In genomic region chr9:114380881-114381733, GRCm38 (mm10) we compare ENCODE assay signal across 9 mouse cellular contexts. TPM values are rescaled to one million over a fixed set of nuclear protein-coding genes. Genes with fewer than 3 reads are reported as not detected.
DNase-seq lines count a peak whose midpoint lies in the region; ATAC-seq and TF ChIP-seq lines count a peak whose summit lies in the region.
"Had no signal": no experiment of that assay in that cellular context is flagged by ENCODE, and none has a peak within 500 bp of the region (broad histone marks: within the 10 kb centered on the region; RNA-seq: fewer than 3 reads in every experiment).

No protein-coding gene starts in this region.

- no peak overlapping the region for H3K9ac ChIP-seq in intestine, postnatal 0 days (ENCODE audit: low read depth, low read length)
- H3K9ac ChIP-seq in intestine, embryonic 16.5 days (ENCODE audit: low read depth, low read length) = no peak overlapping the region
- H3K9ac ChIP-seq in ES-E14 (ENCODE audit: insufficient read depth, low read depth, low read length, poor library complexity, severe bottlenecking) = no peak overlapping the region
- H3K9ac ChIP-seq in hindbrain, embryonic 13.5 days = no peak overlapping the region
- H3K9ac ChIP-seq in lung, embryonic 16.5 days (ENCODE audit: low read length) = no peak overlapping the region

- TF ChIP-seq POLR2A in small intestine, adult 2 months (IDR thresholded peaks at IDR 0.05; ENCODE audit: low read depth, low read length) = no peak

- no peak overlapping the region for H3K4me2 ChIP-seq in intestine, postnatal 0 days (replicated peaks; ENCODE audit: low read depth)
- no peak overlapping the region for H3K4me2 ChIP-seq in intestine, embryonic 16.5 days (ENCODE audit: low read depth, low read length)
- no peak overlapping the region for H3K4me2 ChIP-seq in hindbrain, embryonic 13.5 days
- H3K4me2 ChIP-seq in lung, embryonic 16.5 days (ENCODE audit: low read depth, low read length) = no peak overlapping the region

- H3K4me3 ChIP-seq in intestine, postnatal 0 days (ENCODE audit: low read depth, low read length) = no peak overlapping the region
- no peak overlapping the region for H3K4me3 ChIP-seq in intestine, embryonic 16.5 days (ENCODE audit: low read length)
- no peak overlapping the region for H3K4me3 ChIP-seq in ES-E14 (ENCODE audit: insufficient read depth in 1 of 2, low read depth in 1 of 2, low read length in 2 of 2, poor library complexity in 1 of 2, severe bottlenecking in 1 of 2)
- no peak overlapping the region for H3K4me3 ChIP-seq in hindbrain, embryonic 13.5 days
- no peak overlapping the region for H3K4me3 ChIP-seq in lung, embryonic 16.5 days (ENCODE audit: low read length)
- H3K4me3 ChIP-seq in small intestine, adult 2 months (ENCODE audit: low read depth, low read length) = no peak overlapping the region

- in situ Hi-C loops in ES-E14 (cut with MboI; ENCODE audit: low sequenced_read_pairs in 2 of 2, unreplicated experiment in 2 of 2) = no loop called here

- peaks cover 26% of the 10 kb centered on the region for H3K36me3 ChIP-seq in intestine, postnatal 0 days (ENCODE audit: control insufficient read depth, insufficient read depth)
- peaks cover 17% of the 10 kb centered on the region for H3K36me3 ChIP-seq in intestine, embryonic 16.5 days (ENCODE audit: control insufficient read depth, insufficient read depth, low read length)
- peaks cover 38% of the 10 kb centered on the region for H3K36me3 ChIP-seq in ES-E14 (ENCODE audit: control insufficient read depth, insufficient read depth, low read length, poor library complexity, severe bottlenecking)
- no peaks in the 10 kb centered on the region; the same call in 1 of the 2 replicates for H3K36me3 ChIP-seq in hindbrain, embryonic 13.5 days
- H3K36me3 ChIP-seq in lung, embryonic 16.5 days (ENCODE audit: control insufficient read depth, insufficient read depth, low read length) = peaks cover 20% of the 10 kb centered on the region
- peaks cover 7% of the 10 kb centered on the region; the same call in 1 of the 2 replicates for H3K36me3 ChIP-seq in small intestine, adult 2 months (ENCODE audit: control insufficient read depth, insufficient read depth, low read length)

- 69% methylated on average over 17 of the region's 17 CpGs for WGBS in intestine, postnatal 0 days
- 67% methylated on average over 17 of the region's 17 CpGs for WGBS in intestine, embryonic 16.5 days
- 69% methylated on average over 17 of the region's 17 CpGs for WGBS in hindbrain, embryonic 13.5 days
- 66% methylated on average over 17 of the region's 17 CpGs for WGBS in lung, embryonic 16.5 days
- 72% methylated on average over 17 of the region's 17 CpGs for WGBS in small intestine, adult 2 months

- H3K27me3 ChIP-seq in intestine, postnatal 0 days (replicated peaks; ENCODE audit: control insufficient read depth, insufficient read depth, low read length) = no peaks in the 10 kb centered on the region
- no peaks in the 10 kb centered on the region for H3K27me3 ChIP-seq in intestine, embryonic 16.5 days (replicated peaks; ENCODE audit: control insufficient read depth, insufficient read depth, low read length)
- H3K27me3 ChIP-seq in hindbrain, embryonic 13.5 days = no peaks in the 10 kb centered on the region
- no peaks in the 10 kb centered on the region for H3K27me3 ChIP-seq in lung, embryonic 16.5 days (ENCODE audit: control insufficient read depth, insufficient read depth, low read depth, low read length)
- no peaks in the 10 kb centered on the region for H3K27me3 ChIP-seq in small intestine, adult 2 months (ENCODE audit: control insufficient read depth, insufficient read depth, low read length)

- no peaks in the 10 kb centered on the region for H3K9me3 ChIP-seq in intestine, postnatal 0 days (ENCODE audit: control insufficient read depth)
- no peaks in the 10 kb centered on the region for H3K9me3 ChIP-seq in intestine, embryonic 16.5 days (ENCODE audit: control insufficient read depth, low read length)
- H3K9me3 ChIP-seq in ES-E14 (ENCODE audit: control insufficient read depth, insufficient read depth, low read depth, low read length) = no peaks in the 10 kb centered on the region
- no peaks in the 10 kb centered on the region for H3K9me3 ChIP-seq in hindbrain, embryonic 13.5 days
- no peaks in the 10 kb centered on the region for H3K9me3 ChIP-seq in lung, embryonic 16.5 days (ENCODE audit: control insufficient read depth, low read length)

- no peak for ATAC-seq in intestine, postnatal 0 days
- no peak for ATAC-seq in intestine, embryonic 16.5 days
- ATAC-seq in hindbrain, embryonic 13.5 days (ENCODE audit: low FRiP score) = peak; percentile 61; the same call in 1 of the 2 replicates
- peak; percentile 70 for ATAC-seq in lung, embryonic 16.5 days (ENCODE audit: low read depth)

- no peak for DNase-seq in ES-E14 (ENCODE audit: low read depth, low spot score)
- peak; percentile 86 for DNase-seq in embryo, embryonic 10.5 days (ENCODE audit: low spot score)
- DNase-seq in frontal cortex, postnatal 14 days (ENCODE audit: low spot score in 2 of 2) = no peak

- H3K4me1 ChIP-seq in intestine, postnatal 0 days (replicated peaks; ENCODE audit: control insufficient read depth, insufficient read depth, low read length) = 0 out of 2 replicates have a peak, but pooled peaks cover 7% of the 10 kb centered on the region
- H3K4me1 ChIP-seq in intestine, embryonic 16.5 days (ENCODE audit: control insufficient read depth, insufficient read depth, low read length) = peaks cover 9% of the 10 kb centered on the region
- H3K4me1 ChIP-seq in ES-E14 (ENCODE audit: control insufficient read depth in 2 of 2, insufficient read depth in 2 of 2, low read length in 2 of 2, poor library complexity in 1 of 2) = peaks cover 0 to 3% of the 10 kb centered on the region in 2 experiments; a peak in 1 of 4 replicates
- no peaks in the 10 kb centered on the region for H3K4me1 ChIP-seq in hindbrain, embryonic 13.5 days (replicated peaks)
- H3K4me1 ChIP-seq in lung, embryonic 16.5 days (replicated peaks; ENCODE audit: control insufficient read depth, insufficient read depth, low read length) = no peaks in the 10 kb centered on the region
- H3K4me1 ChIP-seq in small intestine, adult 2 months (ENCODE audit: control insufficient read depth, insufficient read depth, insufficient read length, low read length) = peaks cover 11% of the 10 kb centered on the region

- no peak overlapping the region for H3K27ac ChIP-seq in intestine, postnatal 0 days (ENCODE audit: low read depth, low read length)
- H3K27ac ChIP-seq in intestine, embryonic 16.5 days (ENCODE audit: low read length) = no peak overlapping the region
- no peak overlapping the region for H3K27ac ChIP-seq in ES-E14 (ENCODE audit: insufficient read depth, low read depth, low read length, poor library complexity, severe bottlenecking)
- no peak overlapping the region for H3K27ac ChIP-seq in hindbrain, embryonic 13.5 days
- H3K27ac ChIP-seq in lung, embryonic 16.5 days (ENCODE audit: low read length) = no peak overlapping the region
- H3K27ac ChIP-seq in small intestine, adult 2 months (ENCODE audit: insufficient read depth, low read depth, low read length) = no peak overlapping the region

- peak; percentile 73 for TF ChIP-seq CTCF in intestine, postnatal 0 days (IDR thresholded peaks at IDR 0.05; ENCODE audit: low read depth)
- peak; percentile 39; the same call in 1 of the 2 replicates for TF ChIP-seq CTCF in small intestine, adult 2 months (IDR thresholded peaks at IDR 0.05; ENCODE audit: extremely low read depth, insufficient read length, insufficient replicate concordance, low read depth, low read length)

TF ChIP-seq in ES-E14, 5 proteins besides CTCF, POLR2A, EP300 and RAD21:
- no peak for TF ChIP-seq MAFK (IDR thresholded peaks at IDR 0.05; ENCODE audit: insufficient read depth, low read depth, low read length)
- peak; percentile 37; the same call in 1 of the 2 replicates for TF ChIP-seq ZC3H11A (IDR thresholded peaks at IDR 0.05; ENCODE audit: borderline replicate concordance, low read depth, low read length)

RNA-seq across cellular contexts. Expression of gene Crtap, which starts 9.4 kb away (rescaled TPM):
- polyA plus RNA-seq in intestine, postnatal 0 days (2015; fragmentation: Nextera tagmentation; extraction: Ambion mirVana) = 57.3 and 58.3 TPM in 2 replicates
- polyA plus RNA-seq in intestine, embryonic 16.5 days (2015; fragmentation: Nextera tagmentation; extraction: Ambion mirVana) = 98.2 and 104 TPM in 2 replicates
- total RNA-seq in ES-E14 (2012; rRNA removed) = 106 and 148 TPM in 2 replicates
- polyA plus RNA-seq in hindbrain, embryonic 13.5 days (2015; fragmentation: Nextera tagmentation; extraction: Ambion mirVana) = 27.4 and 32.6 TPM in 2 replicates
- polyA plus RNA-seq in lung, embryonic 16.5 days (2015; fragmentation: Nextera tagmentation; extraction: Ambion mirVana) = 132 and 147 TPM in 2 replicates
- 21.9 and 28.8 TPM in 2 replicates for polyA plus RNA-seq in small intestine, adult 2 months (2012; rRNA removed)

RNA-seq across cellular contexts. Expression of gene Glb1, which starts 19.8 kb away (rescaled TPM):
- 491 and 524 TPM in 2 replicates for polyA plus RNA-seq in intestine, postnatal 0 days (2015; fragmentation: Nextera tagmentation; extraction: Ambion mirVana)
- polyA plus RNA-seq in intestine, embryonic 16.5 days (2015; fragmentation: Nextera tagmentation; extraction: Ambion mirVana) = 295 and 399 TPM in 2 replicates
- 36.0 and 44.6 TPM in 2 replicates for total RNA-seq in ES-E14 (2012; rRNA removed)
- polyA plus RNA-seq in hindbrain, embryonic 13.5 days (2015; fragmentation: Nextera tagmentation; extraction: Ambion mirVana) = 27.0 and 29.1 TPM in 2 replicates
- 51.7 and 53.6 TPM in 2 replicates for polyA plus RNA-seq in lung, embryonic 16.5 days (2015; fragmentation: Nextera tagmentation; extraction: Ambion mirVana)
- 15.5 and 25.4 TPM in 2 replicates for polyA plus RNA-seq in small intestine, adult 2 months (2012; rRNA removed)

RNA-seq across cellular contexts. Expression of gene Tmppe, which starts 19.8 kb away (rescaled TPM):
- 25.7 and 30.0 TPM in 2 replicates for polyA plus RNA-seq in intestine, postnatal 0 days (2015; fragmentation: Nextera tagmentation; extraction: Ambion mirVana)
- 31.2 and 40.7 TPM in 2 replicates for polyA plus RNA-seq in intestine, embryonic 16.5 days (2015; fragmentation: Nextera tagmentation; extraction: Ambion mirVana)
- total RNA-seq in ES-E14 (2012; rRNA removed) = 37.3 and 47.1 TPM in 2 replicates
- 7.7 and 9.7 TPM in 2 replicates for polyA plus RNA-seq in hindbrain, embryonic 13.5 days (2015; fragmentation: Nextera tagmentation; extraction: Ambion mirVana)
- 11.1 and 11.2 TPM in 2 replicates for polyA plus RNA-seq in lung, embryonic 16.5 days (2015; fragmentation: Nextera tagmentation; extraction: Ambion mirVana)
- 3.8 and 4.6 TPM in 2 replicates for polyA plus RNA-seq in small intestine, adult 2 months (2012; rRNA removed)

RNA-seq across cellular contexts. Expression of gene Bcl2a1c, which starts 51.2 kb away (rescaled TPM):
- not detected in 2 replicates for polyA plus RNA-seq in intestine, postnatal 0 days (2015; fragmentation: Nextera tagmentation; extraction: Ambion mirVana)
- polyA plus RNA-seq in intestine, embryonic 16.5 days (2015; fragmentation: Nextera tagmentation; extraction: Ambion mirVana) = not detected in 2 replicates
- not detected in 2 replicates for total RNA-seq in ES-E14 (2012; rRNA removed)
- polyA plus RNA-seq in hindbrain, embryonic 13.5 days (2015; fragmentation: Nextera tagmentation; extraction: Ambion mirVana) = not detected in 2 replicates
- polyA plus RNA-seq in lung, embryonic 16.5 days (2015; fragmentation: Nextera tagmentation; extraction: Ambion mirVana) = not detected in 2 replicates
- polyA plus RNA-seq in small intestine, adult 2 months (2012; rRNA removed) = not detected in 2 replicates
- total RNA-seq: left cerebral cortex, postnatal 14 days had no signal

Comparison
In these comparisons a context has a peak if more than half of its experiments do, and no peak if none do; other contexts are left out.
1. ATAC-seq: peak in hindbrain, embryonic 13.5 days (single experiment) and lung, embryonic 16.5 days (single experiment); none in intestine, postnatal 0 days (single experiment) and intestine, embryonic 16.5 days (single experiment).